Mouse (Mus musculus) ZHBTc4 (cell line): ENCODE data around the gene Med27.
A peak's percentile ranks its signal among the peaks of the same experiment; 100 is the strongest.
"Not testable (repeated sequence)": the region's sequence is repeated elsewhere in the genome, so short reads cannot be mapped to it uniquely, and the experiment has no call there.

Source experiments
- DNase-seq: peaks from one replicate; pipeline ENCODE4 v3.0.0-alpha.2; 2011; ENCODE audit warnings: low read depth, low spot score

The Med27 gene

DNA sequence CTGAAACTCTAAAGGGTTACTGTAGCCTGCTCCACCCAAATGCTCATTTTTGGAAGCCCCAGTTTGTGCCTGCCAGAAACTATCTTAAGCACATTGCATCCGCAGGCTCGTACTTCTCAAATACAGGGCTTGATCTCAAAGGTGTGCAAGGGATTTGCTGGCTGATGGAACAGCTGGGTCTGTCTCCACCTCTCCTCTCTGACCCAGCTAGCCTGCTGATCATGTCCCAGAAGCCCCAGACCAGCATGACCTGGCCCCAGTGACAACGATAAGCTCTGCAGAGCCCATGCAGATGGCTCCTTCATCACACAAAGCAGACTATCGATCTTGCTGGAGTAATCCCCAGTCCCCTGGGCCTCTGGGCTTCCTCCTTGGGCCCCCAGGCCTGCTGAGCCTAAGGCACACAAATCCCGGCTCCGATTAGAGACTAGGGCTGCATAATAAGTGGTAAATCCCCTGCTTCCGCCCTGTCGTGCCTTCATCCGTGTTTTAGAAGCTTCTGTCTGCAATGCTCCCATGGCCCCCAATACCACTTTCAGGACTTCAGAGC is 170.1 kb downstream of the Med27 start:
- no peak for DNase-seq

- DNase-seq, result no peak
Observed at GRCm38 (mm10) chr2:29519402-29519801, 172.8 kb downstream of the Med27 start.

- DNase-seq, result no peak
Observed at GRCm38 (mm10) chr2:29520206-29520605, 173.6 kb downstream of the Med27 start.

- no peak for DNase-seq
Observed at GRCm38 (mm10) chr2:29521486-29521885, 174.9 kb downstream of the Med27 start.

DNA sequence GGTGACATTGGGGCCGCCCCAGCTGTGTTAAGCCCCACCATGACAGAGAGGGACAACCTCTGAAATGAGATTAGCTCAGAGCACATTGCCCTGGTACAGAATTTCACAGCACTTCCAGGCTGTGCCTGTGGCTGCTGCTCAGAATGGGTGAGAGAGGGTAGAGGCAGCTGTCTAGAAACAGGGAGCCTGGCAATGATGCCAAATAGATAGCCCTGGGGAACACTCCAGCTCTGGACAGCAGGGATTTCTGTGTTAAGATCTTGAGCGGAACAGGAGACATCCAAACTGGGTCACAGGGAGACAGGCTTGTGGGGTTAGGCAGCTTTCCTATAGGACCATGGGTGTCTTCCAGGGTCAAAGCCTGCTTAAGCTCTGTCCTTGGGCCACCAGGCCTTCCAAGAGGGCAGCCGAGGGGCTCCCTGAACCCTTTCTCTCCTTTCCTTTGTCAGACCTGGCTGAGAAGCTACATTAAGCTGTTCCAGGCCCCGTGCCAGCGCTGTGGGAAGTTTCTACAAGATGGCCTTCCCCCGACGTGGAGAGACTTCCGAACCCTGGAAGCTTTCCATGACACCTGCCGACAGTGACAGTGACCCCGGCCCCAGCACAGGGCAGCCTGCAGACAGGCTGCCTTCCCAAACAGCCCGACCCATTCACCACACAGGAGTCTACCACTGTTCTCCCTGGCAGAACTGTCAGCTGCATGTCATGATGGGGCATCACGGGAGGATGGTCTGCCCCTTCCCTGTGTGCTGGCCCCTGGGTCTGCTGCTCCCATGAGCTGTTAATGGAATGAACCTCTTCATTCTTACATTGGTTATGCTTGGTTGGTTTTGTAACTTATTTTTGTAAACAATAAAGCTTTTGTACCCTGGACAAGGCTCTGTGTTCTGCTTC is 177.5 kb downstream of the Med27 start:
- no peak for DNase-seq

DNA sequence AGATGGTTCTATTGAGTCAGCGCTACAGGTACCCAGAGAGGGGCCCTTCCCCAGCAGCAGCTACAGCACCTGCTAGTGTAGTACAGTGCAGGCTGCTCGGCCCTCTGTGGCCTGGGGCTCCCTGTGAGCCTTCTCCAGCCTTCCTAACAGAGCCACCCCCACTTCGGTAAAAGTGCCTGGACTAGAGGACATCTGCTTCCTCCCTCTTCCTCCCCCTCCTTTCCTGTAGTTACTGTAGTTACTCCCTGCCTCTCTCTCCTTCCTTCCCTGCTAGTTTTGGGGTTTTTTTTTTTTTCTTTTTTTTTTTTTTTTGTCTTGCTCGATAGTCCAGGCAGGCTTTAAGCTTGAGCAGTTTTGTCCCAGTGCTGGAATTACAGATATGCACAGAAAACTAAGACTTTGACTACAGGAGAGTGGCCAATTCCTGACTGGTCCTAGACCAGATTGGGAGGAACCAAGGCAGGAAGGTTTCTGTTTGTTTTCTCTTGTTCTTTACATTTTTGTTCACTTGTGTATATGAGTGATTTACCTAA is 178.7 kb downstream of the Med27 start:
- DNase-seq, result no peak

DNA sequence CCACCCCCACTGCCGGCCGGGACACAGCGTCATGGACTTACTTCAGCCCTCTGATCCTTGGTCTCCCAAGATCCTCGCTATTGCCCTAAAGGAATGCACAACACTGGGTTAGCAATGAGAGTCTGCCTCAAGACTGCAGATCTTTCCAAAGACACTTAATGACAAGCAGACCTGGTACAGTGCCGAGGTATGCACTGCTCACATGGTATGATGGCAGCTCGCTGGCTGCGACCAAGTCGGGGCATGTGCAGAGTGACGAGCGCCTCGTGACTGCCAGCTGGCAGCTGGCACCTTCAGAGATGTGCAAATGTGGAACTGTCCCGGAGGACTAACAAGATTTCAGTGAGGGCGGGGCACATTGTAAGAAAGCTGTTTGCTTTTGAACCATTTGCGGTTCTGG is 179.6 kb downstream of the Med27 start:
- no peak for DNase-seq

- peak; percentile 56 for DNase-seq
Observed at GRCm38 (mm10) chr2:29527480-29527879, 180.9 kb downstream of the Med27 start.

GRCm38 (mm10) chr2:29528811-29529210 is 182.2 kb downstream of the Med27 start:
- no peak for DNase-seq

GRCm38 (mm10) chr2:29529788-29530187 is 183.2 kb downstream of the Med27 start:
- not testable (repeated sequence) for DNase-seq

GRCm38 (mm10) chr2:29532173-29532572 is 185.6 kb downstream of the Med27 start:
- no peak for DNase-seq

- DNase-seq, result no peak
Observed at GRCm38 (mm10) chr2:29532921-29533320, 186.3 kb downstream of the Med27 start.

DNA sequence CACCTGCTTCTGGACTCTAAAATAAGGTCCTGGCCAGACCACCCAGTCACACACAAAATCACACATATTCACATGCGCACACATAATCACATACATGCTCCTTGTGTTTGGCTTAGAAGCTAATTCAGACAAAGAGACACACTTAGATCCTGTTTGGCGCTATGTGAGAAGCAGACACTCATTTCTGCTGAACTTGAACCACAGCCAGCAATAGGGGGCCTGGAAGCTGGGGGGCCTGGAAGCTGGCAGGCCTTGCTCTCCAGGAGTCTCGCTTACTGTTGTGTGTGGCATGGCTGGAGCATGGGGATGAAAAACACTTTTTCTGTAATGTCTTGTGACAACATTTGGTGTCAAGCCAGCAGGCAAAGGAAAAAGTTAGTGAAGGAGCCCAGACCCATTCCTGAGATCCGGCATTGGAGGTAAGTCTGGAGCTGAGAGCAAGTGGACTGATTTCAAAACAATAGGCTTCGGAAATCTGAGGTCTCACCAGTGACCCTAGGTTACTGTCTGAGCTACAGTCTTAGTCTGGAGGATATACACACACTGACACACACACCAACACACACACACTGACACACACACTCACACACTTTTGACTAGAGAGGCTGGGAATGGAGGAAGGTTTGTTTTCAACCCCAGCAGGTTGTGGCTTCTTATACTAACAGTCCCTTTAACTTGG is 189.1 kb downstream of the Med27 start:
- DNase-seq, result no peak

DNA sequence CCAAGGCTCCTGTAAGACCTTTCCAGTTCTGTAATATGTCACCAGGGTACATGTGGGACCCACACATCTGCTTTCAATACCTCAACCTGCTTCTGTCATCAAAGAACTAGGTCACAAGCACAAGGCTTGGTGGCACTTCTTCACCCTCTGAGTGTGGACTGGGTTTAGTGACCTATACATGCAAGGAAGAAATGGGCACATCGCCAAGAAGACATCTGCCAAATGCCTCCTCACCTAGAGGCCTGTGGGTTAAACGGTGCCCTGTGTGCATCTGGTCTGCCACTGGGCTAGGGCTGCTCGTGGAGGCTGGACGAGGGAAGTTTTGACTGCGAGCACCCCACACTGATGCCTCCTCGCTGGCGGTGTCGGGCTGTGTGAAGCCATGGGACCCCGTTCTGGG is 189.9 kb downstream of the Med27 start:
- no peak for DNase-seq

GRCm38 (mm10) chr2:29537334-29537733 is 190.7 kb downstream of the Med27 start:
- peak; percentile 81 for DNase-seq

DNA sequence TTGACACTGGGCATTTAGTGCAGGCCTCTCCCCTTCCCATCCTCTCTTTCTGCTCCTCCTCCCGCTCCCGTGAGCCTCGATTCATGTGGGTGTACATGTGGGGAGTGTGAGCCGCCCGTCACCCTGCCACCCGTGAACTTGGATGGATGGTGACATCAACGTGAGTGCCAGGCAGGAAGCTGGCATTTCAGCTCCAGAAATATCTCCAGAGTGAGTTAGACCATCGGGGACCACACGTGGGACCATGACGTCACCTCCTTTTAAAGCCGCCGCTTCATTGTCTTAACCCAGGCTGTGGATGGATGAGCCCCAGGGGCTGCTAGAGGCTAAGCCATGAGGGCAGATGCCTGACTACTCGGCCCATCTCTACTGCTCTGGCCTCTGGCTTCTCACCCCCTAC is 195.4 kb downstream of the Med27 start:
- DNase-seq, result no peak

DNA sequence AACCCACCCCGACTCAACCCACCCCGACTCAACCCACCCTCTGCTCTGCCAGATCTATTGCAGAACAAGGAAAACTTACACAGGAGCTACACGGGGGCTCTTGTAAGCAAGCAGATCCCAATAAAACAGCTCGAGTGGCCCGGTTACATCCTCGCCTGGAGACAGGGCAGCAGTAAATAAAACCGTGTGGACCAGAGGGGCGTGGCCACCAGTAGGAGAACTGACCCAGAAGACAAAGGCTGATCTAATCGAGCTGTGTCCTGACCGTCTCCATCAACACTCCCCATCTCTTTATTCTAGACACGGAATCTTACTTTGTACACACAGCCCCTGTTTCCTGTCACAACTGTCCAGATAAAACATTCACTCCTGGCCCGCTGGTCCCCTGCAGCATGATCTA is 200.0 kb downstream of the Med27 start:
- no peak for DNase-seq

GRCm38 (mm10) chr2:29551816-29552585 is 205.4 kb downstream of the Med27 start:
- peak; percentile 88 for DNase-seq

DNA sequence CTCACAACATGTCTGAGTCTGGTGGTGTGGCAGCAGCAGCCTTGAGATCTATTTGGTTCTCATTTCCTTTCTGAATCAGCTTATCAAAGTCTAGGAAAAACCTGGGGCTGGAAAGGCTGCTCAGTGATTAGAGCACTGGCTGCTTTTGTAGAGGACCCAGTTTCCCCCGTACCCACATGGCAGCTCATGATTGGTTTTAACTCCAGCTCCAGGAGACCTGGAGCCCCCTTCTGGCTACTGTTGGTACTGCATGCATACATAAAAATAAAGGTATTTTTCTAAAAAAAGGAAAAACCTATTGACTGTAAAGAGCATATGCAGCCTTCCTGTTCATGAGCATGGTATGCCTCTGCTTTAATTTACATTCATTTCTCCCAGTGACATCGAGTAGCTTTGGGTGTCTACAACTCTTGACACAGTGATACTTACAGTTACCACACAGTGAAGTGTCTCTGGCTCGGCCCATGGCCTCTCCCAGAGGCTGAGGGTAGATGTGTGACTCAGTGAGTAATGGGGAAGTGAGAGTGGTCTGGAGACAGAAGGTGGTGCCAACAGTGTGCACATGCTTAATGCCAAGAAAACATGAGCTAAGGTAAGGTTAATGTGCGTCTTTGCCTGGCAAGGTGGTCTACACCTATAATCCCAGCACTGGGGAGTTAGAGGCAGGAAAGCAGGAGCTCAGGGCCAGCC is 207.5 kb downstream of the Med27 start:
- peak; percentile 75 for DNase-seq

DNA sequence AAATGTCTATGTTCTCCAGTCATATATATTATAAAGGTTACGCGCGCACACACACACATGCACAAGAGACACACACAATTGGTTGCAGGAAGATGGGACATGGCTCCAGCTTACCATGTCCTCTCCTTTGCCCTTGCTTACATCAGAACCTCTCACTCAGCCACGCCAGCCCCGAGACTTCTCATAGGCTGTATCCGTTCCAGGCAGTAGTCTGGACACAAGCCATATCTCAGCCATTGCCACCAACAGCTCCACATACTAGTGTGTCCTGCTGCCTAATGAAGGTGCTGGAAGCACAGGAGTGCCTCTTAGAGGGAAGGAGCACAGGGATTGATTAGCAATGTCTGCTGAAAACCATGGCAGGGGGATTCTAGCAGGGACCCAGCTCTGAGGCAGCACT is 211.9 kb downstream of the Med27 start:
- no peak for DNase-seq

DNA sequence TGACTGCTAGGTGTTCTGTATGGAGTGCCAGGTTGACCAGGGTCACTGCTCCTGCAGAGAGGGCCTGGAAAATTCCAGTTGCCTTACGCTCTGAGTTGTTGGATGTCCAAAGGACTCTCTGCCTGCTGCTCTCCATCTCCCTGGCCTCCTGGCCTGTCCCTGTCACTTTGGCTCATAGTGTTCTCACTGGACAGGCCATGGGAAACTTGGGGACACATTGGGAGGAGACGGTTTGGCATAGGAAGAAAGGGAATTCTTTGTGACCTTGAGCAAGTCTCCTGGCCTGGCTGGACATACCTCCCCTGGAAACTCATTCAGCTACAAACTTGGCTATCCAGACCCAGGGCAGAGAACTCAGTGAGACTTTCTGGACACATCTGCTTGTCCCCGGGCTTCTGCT is 213.3 kb downstream of the Med27 start:
- no peak for DNase-seq
